Mouse (Mus musculus) neural tube, embryonic 11.5 days (tissue): ENCODE data around the gene Cth. TPM values are rescaled to one million over a fixed set of nuclear protein-coding genes. Genes with fewer than 3 reads are reported as not detected.
A peak's percentile ranks its signal among the peaks of the same experiment; 100 is the strongest.

Experiments used
- ATAC-seq: fragments of 200-750 bp; cut with Nextera tagmentation; 2 replicates; pipeline ENCODE4 v1.8.0; 2017; ENCODE audit warnings: moderate number of reproducible peaks, mild to moderate bottlenecking, moderate TSS enrichment, moderate library complexity; ENCODE audit not compliant: insufficient read depth, low FRiP score, low TSS enrichment
- DNase-seq: peaks from one replicate; pipeline ENCODE4 v3.0.0-alpha.2; 2015; ENCODE audit warnings: low spot score
- H3K27ac ChIP-seq: fragments of 300-500 bp; sonication (generic); 2 replicates; pipeline ENCODE4 v1.5.1; 2014; ENCODE audit warnings: low read depth, mild to moderate bottlenecking, low read length
- H3K27me3 ChIP-seq: fragments of 300-500 bp; sonication (generic); 2 replicates; pipeline ENCODE4 v1.6.1; 2014; ENCODE audit warnings: mild to moderate bottlenecking, low read length, mixed read lengths; ENCODE audit not compliant: control insufficient read depth, insufficient read depth
- H3K36me3 ChIP-seq: fragments of 300-500 bp; sonication (generic); 2 replicates; pipeline ENCODE4 v1.6.1; 2014; ENCODE audit warnings: mild to moderate bottlenecking, low read length, moderate library complexity, mixed read lengths; ENCODE audit not compliant: control insufficient read depth, insufficient read depth
- H3K4me1 ChIP-seq: fragments of 300-500 bp; sonication (generic); 2 replicates; pipeline ENCODE4 v1.6.1; 2014; ENCODE audit warnings: low read length, mixed read lengths; ENCODE audit not compliant: control insufficient read depth, insufficient read depth
- H3K4me2 ChIP-seq: fragments of 300-500 bp; sonication (generic); 2 replicates; pipeline ENCODE4 v1.6.1; 2014; ENCODE audit warnings: low read depth, mild to moderate bottlenecking, moderate library complexity
- H3K4me3 ChIP-seq: fragments of 300-500 bp; sonication (generic); 2 replicates; pipeline ENCODE4 v1.5.1; 2014; ENCODE audit warnings: low read depth, low read length
- H3K9ac ChIP-seq: fragments of 300-500 bp; sonication (generic); 2 replicates; pipeline ENCODE4 v1.6.1; 2014; ENCODE audit warnings: mild to moderate bottlenecking, low read length
- H3K9me3 ChIP-seq: fragments of 300-500 bp; sonication (generic); 2 replicates; pipeline ENCODE4 v1.6.1; 2016; ENCODE audit warnings: low read length; ENCODE audit not compliant: control insufficient read depth
- WGBS: fragments of 180-500 bp; shearing (Covaris S2); extraction: QIAGEN DNeasy Blood & Tissue Kit; methylation state at CpG from one replicate; pipeline ENCODE4 v1.1.7; 2014; 5-methylcytosine and 5-hydroxymethylcytosine counted together
- polyA plus RNA-seq: library from polyadenylated mRNA; unstranded; fragments of >200 nt; fragmentation: Nextera tagmentation; extraction: Ambion mirVana; gene quantifications from 2 replicates; pipeline ENCODE4 v1.2.1, GENCODE M21; 2014

The Cth gene
- 10.9 and 12.7 TPM in 2 replicates for polyA plus RNA-seq

DNA sequence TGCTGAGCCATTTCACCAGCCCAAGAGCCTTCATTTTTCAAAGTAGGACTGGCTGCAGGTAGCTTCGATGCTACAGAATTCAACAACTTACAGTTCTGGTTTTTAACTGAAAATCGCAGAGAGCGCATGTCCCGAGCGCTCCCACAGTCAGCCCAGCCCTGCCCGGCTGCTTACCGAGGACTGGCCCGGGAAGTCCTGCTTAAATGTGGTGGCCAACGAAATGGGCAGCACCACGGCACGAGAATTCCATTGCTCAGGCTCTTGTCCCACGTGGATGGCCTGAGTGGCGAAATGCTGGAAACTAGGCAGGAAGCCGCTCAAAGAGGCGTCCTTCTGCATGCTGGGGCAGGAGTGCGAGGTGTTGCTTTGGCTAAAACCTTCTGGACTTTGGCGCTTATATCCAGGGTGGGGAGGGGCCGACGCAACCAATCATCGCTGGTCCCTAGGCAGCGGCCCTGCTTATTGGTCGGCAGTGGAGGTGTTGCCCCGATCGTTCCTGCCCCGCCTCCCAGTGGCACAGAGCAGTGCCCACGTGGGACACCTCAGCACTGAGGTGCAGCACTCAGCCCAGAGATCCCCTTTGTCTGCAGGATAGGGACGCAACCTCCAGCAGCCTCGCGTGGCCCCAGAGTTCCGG is at the start of gene Cth:
Gene Cth (minus strand): TSS at position 386 of the 637 bp plus-strand sequence.
- no peaks in the 10 kb centered on the region for H3K27me3 ChIP-seq
- H3K4me3 ChIP-seq: peak within 1 kb of the TSS; percentile 49
- ATAC-seq (peak; percentile 100), DNase-seq (peak; percentile 91)
- H3K4me2 ChIP-seq: peak within 1 kb of the TSS; percentile 82
- no peaks in the 10 kb centered on the region for H3K9me3 ChIP-seq
- H3K9ac ChIP-seq: peak within 1 kb of the TSS; percentile 52
- no peak within 1 kb of the TSS for H3K27ac ChIP-seq
- WGBS: under 1% methylated on average over 30 of the region's 30 CpGs
- H3K36me3 ChIP-seq: no peaks in the 10 kb centered on the region
- no peaks in the 10 kb centered on the region for H3K4me1 ChIP-seq

DNA sequence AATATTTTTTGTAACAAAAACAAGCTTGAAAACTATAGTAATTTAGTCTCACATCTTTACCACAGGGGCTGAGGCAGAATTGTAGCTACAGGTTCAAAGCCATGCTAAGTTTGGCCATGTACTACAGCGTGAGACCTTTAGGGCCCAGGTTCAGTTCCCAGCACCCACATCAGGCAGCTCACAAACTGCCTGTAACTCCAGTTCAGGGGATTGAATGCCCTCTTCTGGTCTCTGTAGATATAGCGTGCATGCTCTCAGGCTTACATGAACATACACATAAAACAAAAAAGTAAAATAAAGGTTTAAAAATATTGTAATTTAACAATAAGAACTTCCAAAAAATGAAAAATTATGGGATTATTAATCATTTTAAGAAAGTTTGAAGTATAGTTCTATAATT is 48.4 kb upstream of the Cth start:
- H3K27ac ChIP-seq: no peak overlapping the region
- ATAC-seq: no peak
- no peak overlapping the region for H3K9ac ChIP-seq
- no peaks in the 10 kb centered on the region for H3K4me1 ChIP-seq
- 97% methylated on average over 2 of the region's 2 CpGs for WGBS
- H3K9me3 ChIP-seq: no peaks in the 10 kb centered on the region
- DNase-seq: no peak
- H3K4me2 ChIP-seq: no peak overlapping the region
- no peak overlapping the region for H3K4me3 ChIP-seq
- no peaks in the 10 kb centered on the region for H3K27me3 ChIP-seq
- no peaks in the 10 kb centered on the region for H3K36me3 ChIP-seq

DNA sequence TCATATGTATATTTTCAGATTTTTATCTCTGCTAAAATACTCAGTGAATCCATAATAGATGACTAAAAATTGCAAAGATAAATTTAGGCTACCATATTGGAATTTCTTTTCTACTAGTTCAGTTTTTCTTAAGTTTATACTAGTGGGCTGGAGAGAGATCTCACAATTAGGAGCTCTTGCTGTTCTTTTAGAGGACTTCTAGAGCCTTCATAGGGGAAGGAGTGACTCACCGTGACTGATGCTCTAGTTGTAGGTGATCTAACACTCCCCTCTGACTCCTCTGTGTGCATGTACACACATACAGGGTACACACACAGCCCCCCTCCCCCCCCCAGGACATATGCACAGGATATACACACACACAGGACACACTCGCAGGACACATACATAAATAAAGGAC is 46.3 kb upstream of the Cth start:
- Histone ChIP-seq H3K27ac (no peak overlapping the region), H3K9me3 (no peaks in the 10 kb centered on the region), H3K4me2 (no peak overlapping the region), H3K9ac (no peak overlapping the region), H3K36me3 (no peaks in the 10 kb centered on the region), H3K4me3 (no peak overlapping the region), H3K27me3 (no peaks in the 10 kb centered on the region), H3K4me1 (no peaks in the 10 kb centered on the region)
- DNase-seq (no peak), ATAC-seq (no peak)
- WGBS: 100% methylated on average over 2 of the region's 2 CpGs

DNA sequence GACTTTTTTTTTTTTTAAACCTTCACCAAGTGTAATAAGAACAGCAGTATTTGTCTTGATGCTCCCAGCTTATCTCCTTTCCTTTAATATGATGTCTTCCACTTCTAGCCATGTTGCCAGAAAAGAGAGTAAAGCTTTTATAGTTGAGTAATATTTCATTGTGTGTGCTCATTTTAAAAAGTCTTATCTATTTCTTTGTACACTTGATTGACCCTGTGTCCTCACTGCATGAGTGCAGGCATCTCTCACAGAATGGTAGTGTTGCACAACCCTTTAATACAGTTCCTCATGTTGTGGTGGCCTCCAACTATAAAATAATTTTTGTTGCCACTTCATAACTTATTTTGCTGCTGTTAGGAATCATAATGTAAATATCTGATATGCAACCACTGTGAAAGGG is 32.4 kb upstream of the Cth start:
- Histone ChIP-seq H3K4me1 (no peaks in the 10 kb centered on the region), H3K9me3 (no peaks in the 10 kb centered on the region), H3K4me2 (no peak overlapping the region), H3K4me3 (no peak overlapping the region), H3K27ac (no peak overlapping the region), H3K9ac (no peak overlapping the region), H3K27me3 (no peaks in the 10 kb centered on the region), H3K36me3 (no peaks in the 10 kb centered on the region)
- DNase-seq: no peak
- no peak for ATAC-seq

DNA sequence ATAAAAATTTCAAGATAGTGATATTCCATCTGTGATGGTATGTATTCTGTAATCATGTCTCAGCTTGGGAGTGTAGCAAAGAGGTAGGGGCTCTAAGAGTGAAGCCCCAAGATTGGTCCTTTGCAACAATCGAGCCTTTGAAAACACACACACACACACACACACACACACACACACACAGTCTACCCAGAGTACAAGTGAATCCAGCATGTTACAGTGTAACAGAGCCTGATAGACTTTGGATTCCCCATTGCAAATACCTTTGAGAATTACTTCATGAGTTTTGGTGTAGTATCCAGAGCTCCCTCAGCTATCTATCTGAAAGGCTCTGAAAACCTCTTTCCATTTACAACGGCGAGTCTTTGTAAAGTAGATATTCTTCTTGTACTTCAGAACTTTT is 31.3 kb upstream of the Cth start:
- no peak for DNase-seq
- Histone ChIP-seq H3K36me3 (no peaks in the 10 kb centered on the region; the same call in 1 of the 2 replicates), H3K9ac (no peak overlapping the region), H3K27ac (no peak overlapping the region), H3K4me1 (no peaks in the 10 kb centered on the region), H3K9me3 (no peaks in the 10 kb centered on the region), H3K4me2 (no peak overlapping the region), H3K4me3 (no peak overlapping the region), H3K27me3 (no peaks in the 10 kb centered on the region)
- 92% methylated on average over 3 of the region's 3 CpGs for WGBS
- ATAC-seq: no peak

DNA sequence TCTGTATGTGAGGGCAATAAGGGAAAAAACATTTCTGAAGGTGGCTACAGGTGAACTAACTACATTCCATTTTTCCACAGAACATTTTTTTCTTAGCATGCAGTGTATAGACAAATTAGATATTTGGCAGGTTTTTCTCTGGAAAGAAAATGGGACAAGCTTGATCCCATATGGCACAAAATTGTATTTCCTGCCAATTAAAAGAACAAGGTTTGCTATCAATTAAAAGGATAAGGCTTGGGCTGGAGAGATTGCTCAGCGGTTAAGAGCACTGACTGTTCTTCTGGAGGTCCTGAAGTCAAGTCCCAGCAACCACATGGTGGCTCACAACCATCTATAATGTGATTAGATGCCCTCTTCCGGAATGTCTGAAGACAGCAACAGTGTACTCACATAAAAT is 30.6 kb upstream of the Cth start:
- no peak overlapping the region for H3K9ac ChIP-seq
- no peak overlapping the region for H3K4me2 ChIP-seq
- ATAC-seq: no peak
- no peak overlapping the region for H3K4me3 ChIP-seq
- WGBS: 97% methylated on average over 2 of the region's 2 CpGs
- DNase-seq: no peak
- no peaks in the 10 kb centered on the region for H3K4me1 ChIP-seq
- H3K27ac ChIP-seq: no peak overlapping the region
- H3K9me3 ChIP-seq: no peaks in the 10 kb centered on the region
- H3K27me3 ChIP-seq: no peaks in the 10 kb centered on the region
- no peaks in the 10 kb centered on the region; the same call in 1 of the 2 replicates for H3K36me3 ChIP-seq

DNA sequence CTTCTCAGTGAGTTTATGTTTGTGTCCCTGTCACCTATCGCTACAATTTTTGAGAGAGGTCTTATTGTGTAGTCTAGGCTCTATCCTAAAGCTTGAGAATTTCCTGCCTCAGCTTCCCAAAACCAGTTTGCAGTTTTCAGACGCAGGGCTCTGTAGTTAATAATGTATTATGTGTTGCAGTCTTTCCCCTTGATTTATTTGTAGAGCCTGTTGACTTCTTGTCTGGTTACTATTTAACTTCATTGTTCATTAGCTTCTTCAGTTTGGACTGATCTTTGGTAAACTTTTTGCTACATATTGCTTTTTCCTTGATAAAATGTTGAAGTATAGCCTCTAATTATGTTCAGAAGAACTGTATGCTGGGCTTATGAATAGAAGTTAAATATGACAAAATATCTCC is 27.8 kb upstream of the Cth start:
- Histone ChIP-seq H3K4me1 (peaks cover 3% of the 10 kb centered on the region; the same call in 1 of the 2 replicates), H3K27me3 (no peaks in the 10 kb centered on the region), H3K9me3 (no peaks in the 10 kb centered on the region), H3K36me3 (no peaks in the 10 kb centered on the region; the same call in 1 of the 2 replicates), H3K27ac (no peak overlapping the region), H3K9ac (no peak overlapping the region), H3K4me2 (no peak overlapping the region), H3K4me3 (no peak overlapping the region)
- DNase-seq (no peak), ATAC-seq (no peak)
- 89% methylated on average over 2 of the region's 2 CpGs for WGBS

DNA sequence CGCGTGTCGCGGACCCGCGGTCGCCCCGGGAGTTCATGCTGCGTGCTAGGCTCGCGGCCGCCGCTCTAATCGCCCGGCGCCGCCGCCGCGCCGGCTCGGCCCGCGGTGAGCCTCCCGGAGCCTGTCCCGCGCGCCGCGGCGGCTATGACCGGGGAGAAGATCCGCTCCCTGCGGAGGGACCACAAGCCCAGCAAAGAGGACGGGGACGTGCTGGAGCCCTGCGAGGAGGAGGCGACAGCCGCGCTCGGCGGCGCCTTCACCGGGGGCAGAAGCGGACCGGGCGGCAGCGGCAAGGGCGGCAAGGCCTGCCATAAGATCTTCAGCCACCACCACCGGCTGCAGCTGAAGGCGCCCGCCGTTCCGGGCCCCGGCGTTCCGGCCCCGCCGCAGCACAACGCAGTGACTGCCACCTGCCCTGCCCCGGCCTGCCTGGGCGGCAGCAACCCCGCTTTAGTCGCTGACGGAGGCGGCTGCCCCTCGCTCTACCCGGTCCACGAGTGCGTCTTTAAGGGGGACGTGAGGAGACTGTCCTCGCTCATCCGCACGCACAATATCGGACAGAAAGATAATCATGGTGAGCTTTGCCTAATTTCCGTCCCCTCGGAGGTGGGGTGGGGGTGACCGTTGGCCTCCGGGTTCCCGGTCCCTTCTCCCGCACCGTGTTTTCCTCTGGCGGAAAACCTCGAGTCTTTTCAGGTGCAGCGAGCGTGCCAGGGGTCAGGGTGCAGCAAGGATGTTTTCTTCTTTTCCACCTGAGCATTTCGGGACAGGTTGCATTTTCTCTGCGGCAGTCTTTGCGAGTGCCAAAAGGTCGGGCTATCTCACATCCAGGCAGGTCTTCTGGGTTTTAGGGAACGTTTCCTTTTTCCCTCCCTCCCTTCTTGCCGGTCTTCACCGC is 22.8 kb upstream of the Cth start:
- peak; percentile 41 for DNase-seq

More for the DNA sequence above, 22.8 kb upstream of the Cth start:
- Histone ChIP-seq H3K4me2 (peak overlapping the region; percentile 89), H3K27ac (peak overlapping the region; percentile 95), H3K9ac (peak overlapping the region; percentile 97), H3K4me3 (peak overlapping the region; percentile 94), H3K36me3 (no peaks in the 10 kb centered on the region; the same call in 1 of the 2 replicates), H3K9me3 (no peaks in the 10 kb centered on the region), H3K27me3 (no peaks in the 10 kb centered on the region), H3K4me1 (peaks cover 3% of the 10 kb centered on the region; the same call in 1 of the 2 replicates)
- ATAC-seq: peak; percentile 62
- WGBS: under 1% methylated on average over 86 of the region's 93 CpGs
